Mouse (Mus musculus) activated CD4-positive, CD25-positive, alpha-beta regulatory T cell, adult 4 months (primary cell): Measurements from ENCODE around the gene Cabin1. TPM values are rescaled to one million over a fixed set of nuclear protein-coding genes. Genes with fewer than 3 reads are reported as not detected.
A peak's percentile ranks its signal among the peaks of the same experiment; 100 is the strongest.
"Not testable (repeated sequence)": the region's sequence is repeated elsewhere in the genome, so short reads cannot be mapped to it uniquely, and the experiment has no call there.

Source experiments
- ATAC-seq: one replicate; pipeline ENCODE4 v1.8.0; 2017
- polyA plus RNA-seq, 2 experiments: library from polyadenylated mRNA; unstranded; fragments of 100-300 nt; shearing (Covaris generic); gene quantifications; one replicate each; pipeline ENCODE4 v1.2.1; 2017

The Cabin1 gene
- polyA plus RNA-seq, result 10 to 100 TPM; 22.0 to 22.3 TPM

- ATAC-seq, result peak; percentile 99
Measured at GRCm38 (mm10) chr10:75763682-75764518, at the start of gene Cabin1. TSS of gene Cabin1 (minus strand) at chr10:75764341.

GRCm38 (mm10) chr10:75804217-75804616, 40.1 kb upstream of the Cabin1 start:
- no peak for ATAC-seq

DNA sequence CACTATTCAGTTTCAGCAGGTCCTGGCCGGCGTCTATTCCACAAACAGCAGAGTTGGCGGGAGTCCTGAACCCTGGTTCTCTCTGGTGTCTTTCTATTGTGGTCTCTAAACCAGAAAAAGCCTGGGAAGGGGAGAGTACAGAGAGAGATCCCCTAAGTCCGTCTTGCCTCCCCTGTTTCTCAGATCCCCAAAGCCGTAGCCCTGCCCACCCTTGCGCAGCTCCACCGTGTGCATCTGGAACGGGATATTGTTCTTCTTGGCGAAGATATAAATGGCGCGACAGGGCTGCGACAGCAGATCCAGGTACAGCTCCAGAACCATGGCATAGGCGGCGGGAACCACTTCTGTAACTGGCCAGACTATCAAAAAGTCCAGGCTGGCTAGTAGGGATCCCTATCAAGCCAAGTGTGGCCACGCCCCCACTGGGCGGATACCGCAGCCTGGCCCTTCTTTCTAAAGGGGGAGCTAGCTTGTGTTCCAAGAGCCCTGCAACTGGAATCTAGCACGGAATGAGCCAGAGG, 34.1 kb upstream of the Cabin1 start, which contains the start of gene Gstt1:
TSS of gene Gstt1 (minus strand) at position 409 of the 521 bp plus-strand sequence.
- peak; percentile 47 for ATAC-seq

DNA sequence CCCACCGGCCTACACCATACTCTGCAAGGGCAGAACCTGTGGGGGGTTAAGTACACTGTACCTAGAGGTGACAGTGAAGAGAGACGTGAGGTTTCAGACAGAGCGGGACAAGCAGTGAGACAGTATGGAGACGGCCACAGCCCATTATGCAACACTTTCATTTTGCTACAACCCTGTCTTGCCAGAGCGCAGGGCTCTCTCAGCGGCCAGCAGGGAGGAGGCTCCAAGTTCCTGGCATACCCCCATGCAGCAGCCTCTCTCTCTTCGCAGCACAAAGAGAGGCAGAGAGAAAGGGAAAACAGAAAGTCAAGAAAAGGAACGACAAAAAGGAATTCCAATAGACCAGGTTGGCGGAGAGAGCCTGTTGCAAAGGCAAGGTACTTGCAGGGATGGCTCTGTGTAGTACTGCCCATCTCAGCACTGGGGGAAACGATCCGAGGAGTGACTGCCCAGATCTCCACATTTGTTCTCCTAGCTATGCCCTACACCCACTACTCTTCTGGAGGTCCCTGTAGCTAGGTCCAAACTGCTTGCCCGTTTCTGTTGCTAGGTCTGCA, 33.6 kb upstream of the Cabin1 start:
- ATAC-seq, result peak; percentile 63

GRCm38 (mm10) chr10:75796731-75797516, 32.8 kb upstream of the Cabin1 start:
- no peak for ATAC-seq

DNA sequence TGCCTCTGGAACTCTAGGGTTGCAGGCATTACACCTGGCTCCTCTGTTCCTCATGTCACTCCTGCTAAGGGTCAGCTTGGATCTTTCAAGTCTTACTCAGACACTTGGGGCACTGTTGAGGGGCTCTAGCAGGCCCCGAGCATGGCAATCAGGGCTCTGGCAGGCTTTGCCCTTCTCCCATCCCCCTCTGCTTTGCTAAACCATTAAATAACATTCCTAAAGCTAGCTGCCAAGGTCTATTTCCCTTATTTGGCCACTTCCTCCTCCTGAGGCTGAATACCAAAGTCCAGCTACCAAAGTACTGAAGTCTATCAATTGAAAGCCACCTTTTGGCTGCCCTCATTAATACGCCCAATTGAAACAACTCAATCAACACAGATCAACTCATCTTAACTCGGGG, 30.7 kb upstream of the Cabin1 start:
- ATAC-seq, result no peak

- peak; percentile 49 for ATAC-seq
Measured at GRCm38 (mm10) chr10:75790773-75791172, 26.6 kb upstream of the Cabin1 start.

DNA sequence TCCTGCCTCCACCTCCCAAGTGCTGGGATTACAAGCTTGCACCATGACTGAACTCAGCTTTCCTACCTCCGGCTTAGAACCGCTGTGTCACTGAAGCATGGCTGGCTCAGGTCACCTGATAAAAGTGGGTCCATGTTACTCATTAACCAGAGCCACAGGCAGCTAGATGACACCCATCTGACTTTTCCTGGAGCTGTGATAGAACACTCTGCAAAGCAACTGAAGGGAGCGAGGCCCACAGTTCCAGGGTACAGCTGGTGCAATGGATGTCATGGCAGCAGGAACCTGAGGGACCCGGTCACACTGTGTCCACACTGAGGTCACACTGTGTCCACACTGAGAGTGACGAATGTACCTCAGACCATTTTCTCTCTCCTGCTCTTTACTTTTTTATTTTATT, 25.7 kb upstream of the Cabin1 start:
- ATAC-seq, result no peak

DNA sequence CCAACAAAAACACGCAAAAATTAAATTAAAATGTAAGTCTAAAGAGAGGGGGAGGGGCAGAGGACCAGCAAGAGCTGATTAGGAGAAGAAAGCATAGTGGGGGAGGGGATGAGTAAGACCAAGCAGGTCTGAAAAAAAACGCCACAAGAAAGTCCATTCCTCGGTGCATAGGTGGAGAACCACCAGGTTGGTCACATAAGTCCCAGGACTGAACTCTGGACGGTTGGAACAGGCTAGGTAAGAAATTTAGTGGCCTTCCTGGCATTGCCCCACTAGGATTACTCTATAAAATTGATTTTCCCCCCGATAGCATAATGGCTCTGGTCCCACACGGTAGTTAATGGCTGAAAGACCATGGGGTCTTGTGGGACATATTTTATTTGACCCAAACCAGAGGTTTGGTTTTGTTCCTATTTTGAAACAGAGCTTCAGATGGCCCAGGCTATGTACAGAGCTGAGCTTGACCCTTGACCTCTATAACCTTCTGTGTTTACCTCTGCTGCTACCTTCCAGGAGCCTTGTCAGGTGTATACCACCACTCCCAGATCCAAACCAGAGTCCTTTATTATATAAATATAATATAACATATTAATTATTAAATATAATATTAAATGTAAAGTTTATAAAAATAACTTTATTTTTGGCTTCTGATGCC, 25.1 kb upstream of the Cabin1 start:
- no peak for ATAC-seq

- ATAC-seq, result no peak
Measured at GRCm38 (mm10) chr10:75788277-75788676, 24.1 kb upstream of the Cabin1 start.

DNA sequence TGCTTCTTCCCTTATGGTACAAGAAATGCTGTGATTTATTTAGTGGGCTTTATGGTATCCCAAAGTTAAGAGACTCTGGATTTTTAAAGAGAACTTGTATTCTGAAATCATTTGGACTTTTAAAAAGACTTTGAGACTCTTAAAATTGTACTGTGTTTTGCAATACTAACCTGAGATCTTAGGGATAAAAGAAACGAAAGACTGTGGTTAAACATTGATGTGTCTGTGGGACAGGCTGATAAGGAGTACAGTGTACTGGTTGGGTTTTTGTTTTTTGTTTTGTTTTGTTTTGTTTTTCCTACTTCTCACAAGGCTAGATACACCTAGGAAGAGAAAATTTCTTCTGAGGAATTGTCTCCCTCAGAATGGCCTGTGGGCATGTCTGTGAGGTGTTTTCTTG, 21.3 kb upstream of the Cabin1 start:
- ATAC-seq, result no peak

GRCm38 (mm10) chr10:75780769-75781578, 16.8 kb upstream of the Cabin1 start, which contains the start of the genes Gm20441 and Gstt3:
TSS of gene Gm20441 (minus strand) at chr10:75780954.
TSS of gene Gstt3 (minus strand) at chr10:75781414.
- ATAC-seq, result peak; percentile 50

DNA sequence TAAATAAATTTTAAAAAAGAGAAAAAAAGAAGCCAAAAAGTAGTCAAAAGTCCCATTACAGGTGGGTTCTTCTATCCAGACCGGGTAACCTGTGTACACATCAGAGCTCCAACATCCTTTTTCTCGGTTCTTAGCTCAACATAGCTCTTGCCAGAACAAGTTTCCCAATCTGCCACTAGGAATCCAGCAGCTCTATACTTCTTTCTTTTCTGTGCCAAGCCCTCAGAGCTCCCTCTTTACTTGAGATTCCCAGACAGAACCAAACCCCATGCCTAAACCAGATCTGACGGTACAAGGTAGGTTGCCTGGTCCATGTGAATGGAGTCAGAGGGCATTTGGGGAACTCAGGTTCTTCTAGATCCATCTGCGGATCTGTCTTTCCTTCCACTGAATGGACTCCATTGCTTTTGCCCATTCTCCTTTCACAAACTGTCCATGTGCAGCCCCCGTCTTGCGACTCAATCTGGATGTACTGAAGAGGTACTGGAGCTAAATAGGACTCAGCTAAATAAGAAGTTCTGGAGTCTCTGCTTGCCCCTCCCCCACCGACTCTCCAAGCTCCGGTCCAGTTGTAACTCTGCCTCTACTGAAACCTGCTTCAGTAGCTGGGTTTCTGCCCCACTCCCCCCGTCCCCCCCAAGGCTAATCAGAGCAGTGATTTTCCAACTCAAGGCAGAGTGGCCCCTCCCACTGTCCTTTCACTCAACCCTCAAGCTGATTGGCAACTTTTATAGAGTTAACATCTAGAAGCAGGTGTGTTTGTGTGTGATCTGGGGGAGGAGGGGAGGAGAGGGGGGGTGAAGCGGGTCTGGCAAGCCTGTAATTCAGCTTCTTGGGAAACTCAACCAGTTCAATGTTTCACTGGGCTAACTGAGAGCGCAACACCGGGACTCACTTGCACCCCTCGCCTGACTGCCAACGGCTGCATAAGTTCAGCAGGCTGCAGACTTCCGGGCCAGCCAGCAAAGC, 15.3 kb upstream of the Cabin1 start:
- ATAC-seq, result no peak

GRCm38 (mm10) chr10:75777885-75778284, 13.7 kb upstream of the Cabin1 start:
- no peak for ATAC-seq

DNA sequence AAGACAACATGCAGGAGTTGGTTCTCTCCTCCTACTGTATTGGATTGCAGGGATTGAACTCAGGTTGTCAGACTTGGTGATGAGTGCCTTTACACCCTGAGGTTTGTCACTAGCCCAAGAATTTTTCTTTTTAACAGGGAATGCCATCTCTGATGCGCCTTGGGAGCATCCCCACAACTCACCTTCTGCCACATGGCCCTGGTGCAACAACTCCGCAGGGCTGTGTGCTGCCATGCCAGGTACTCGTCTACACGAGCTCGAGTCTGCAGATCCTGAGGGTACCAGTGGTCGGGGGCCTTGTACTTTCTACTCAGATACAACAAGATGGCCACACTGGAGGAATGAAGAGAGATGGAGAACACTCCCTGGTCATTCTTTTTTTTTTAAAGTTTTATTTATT, 12.4 kb upstream of the Cabin1 start:
- ATAC-seq, result no peak

GRCm38 (mm10) chr10:75774587-75774986, 10.4 kb upstream of the Cabin1 start:
- ATAC-seq, result no peak

- ATAC-seq, result no peak
Measured at GRCm38 (mm10) chr10:75774102-75774501, 10.0 kb upstream of the Cabin1 start.

DNA sequence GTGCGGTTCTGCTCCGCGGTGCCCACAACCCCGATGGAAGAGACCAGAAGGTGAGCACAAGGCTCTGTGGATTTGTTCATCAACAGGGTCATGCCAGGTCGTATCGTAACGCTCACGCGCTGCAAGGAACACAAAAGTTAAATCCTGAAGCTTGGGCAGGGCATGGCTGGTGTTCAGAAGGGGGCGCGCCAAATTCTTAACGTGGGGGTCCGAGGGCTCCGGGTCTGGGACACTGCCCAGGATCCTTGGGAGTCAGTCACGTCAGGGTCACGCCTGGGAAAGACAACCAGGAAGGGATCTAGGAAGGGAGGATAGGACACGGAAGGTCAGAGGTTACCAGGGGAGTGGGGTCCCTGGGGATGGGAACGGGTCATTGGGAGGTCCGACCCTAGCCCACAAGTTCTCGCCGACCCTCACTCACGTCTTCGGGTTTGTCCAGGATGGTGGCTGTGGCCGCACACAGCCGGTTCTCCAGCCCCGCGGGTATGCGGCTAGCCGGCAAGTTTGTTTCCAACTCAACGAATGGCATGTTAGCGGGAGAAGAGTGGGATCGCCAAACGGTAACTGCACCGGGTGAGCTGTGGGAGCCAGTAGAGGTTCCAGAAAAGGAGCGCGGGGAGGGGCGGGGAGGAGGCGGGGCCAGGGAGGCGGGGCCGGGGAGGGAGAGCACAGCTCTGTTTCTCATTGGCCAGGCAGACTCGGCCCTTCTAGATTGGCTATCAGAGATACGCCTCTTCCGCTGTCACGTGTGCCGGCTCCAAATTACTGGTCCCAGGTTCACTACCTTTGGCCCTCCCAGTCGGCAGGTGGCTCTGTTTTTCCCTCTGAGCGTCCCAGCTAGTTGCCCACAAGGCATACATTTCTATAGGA, 8.9 kb upstream of the Cabin1 start, which contains the start of gene Ddt:
TSS of gene Ddt (minus strand) at position 620 of the 870 bp plus-strand sequence.
- ATAC-seq, result peak; percentile 100

- ATAC-seq, result not testable (repeated sequence)
Measured at GRCm38 (mm10) chr10:75767756-75768155, 3.6 kb upstream of the Cabin1 start.
